Mouse (Mus musculus): ENCODE data around the gene Slc13a3.

Slc13a3 gene

GRCm38 (mm10) chr2:165486881-165487535 is 14.0 kb upstream of the Slc13a3 start:
- TF ChIP-seq GATA4 (IDR thresholded peaks at IDR 0.05; ENCODE audit: insufficient replicate concordance, low read length): no peak

GRCm38 (mm10) chr2:165486401-165486800 is 13.4 kb upstream of the Slc13a3 start:
- TF ChIP-seq GATA4 (IDR thresholded peaks at IDR 0.05; ENCODE audit: insufficient replicate concordance, low read length): no peak

GRCm38 (mm10) chr2:165485826-165486225 is 12.8 kb upstream of the Slc13a3 start:
- no peak for TF ChIP-seq GATA4 (IDR thresholded peaks at IDR 0.05; ENCODE audit: insufficient replicate concordance, low read length)

GRCm38 (mm10) chr2:165484152-165484551 is 11.1 kb upstream of the Slc13a3 start:
- no peak for TF ChIP-seq GATA4 (IDR thresholded peaks at IDR 0.05; ENCODE audit: insufficient replicate concordance, low read length)

- TF ChIP-seq GATA4 (IDR thresholded peaks at IDR 0.05; ENCODE audit: insufficient replicate concordance, low read length): no peak
Observed at GRCm38 (mm10) chr2:165482003-165482402, 9.0 kb upstream of the Slc13a3 start.

GRCm38 (mm10) chr2:165475850-165476249 is 2.8 kb upstream of the Slc13a3 start:
- no peak for TF ChIP-seq GATA4 (IDR thresholded peaks at IDR 0.05; ENCODE audit: insufficient replicate concordance, low read length)

GRCm38 (mm10) chr2:165475412-165475811 is 2.4 kb upstream of the Slc13a3 start:
- TF ChIP-seq GATA4 (IDR thresholded peaks at IDR 0.05; ENCODE audit: insufficient replicate concordance, low read length): no peak

- no peak for TF ChIP-seq GATA4 (IDR thresholded peaks at IDR 0.05; ENCODE audit: insufficient replicate concordance, low read length)
Observed at GRCm38 (mm10) chr2:165471943-165472342, 1.1 kb downstream of the Slc13a3 start.

GRCm38 (mm10) chr2:165470167-165470566 is 2.9 kb downstream of the Slc13a3 start:
- TF ChIP-seq GATA4 (IDR thresholded peaks at IDR 0.05; ENCODE audit: insufficient replicate concordance, low read length): no peak

GRCm38 (mm10) chr2:165467824-165468452 is 5.1 kb downstream of the Slc13a3 start:
- no peak for TF ChIP-seq GATA4 (IDR thresholded peaks at IDR 0.05; ENCODE audit: insufficient replicate concordance, low read length)

GRCm38 (mm10) chr2:165459663-165460062 is 13.4 kb downstream of the Slc13a3 start:
- no peak for TF ChIP-seq GATA4 (IDR thresholded peaks at IDR 0.05; ENCODE audit: insufficient replicate concordance, low read length)

GRCm38 (mm10) chr2:165458189-165458588 is 14.8 kb downstream of the Slc13a3 start:
- TF ChIP-seq GATA4 (IDR thresholded peaks at IDR 0.05; ENCODE audit: insufficient replicate concordance, low read length): no peak

GRCm38 (mm10) chr2:165456710-165457109 is 16.3 kb downstream of the Slc13a3 start:
- TF ChIP-seq GATA4 (IDR thresholded peaks at IDR 0.05; ENCODE audit: insufficient replicate concordance, low read length): no peak

GRCm38 (mm10) chr2:165452730-165453693 is 20.0 kb downstream of the Slc13a3 start:
- no peak for TF ChIP-seq GATA4 (IDR thresholded peaks at IDR 0.05; ENCODE audit: insufficient replicate concordance, low read length)

- no peak for TF ChIP-seq GATA4 (IDR thresholded peaks at IDR 0.05; ENCODE audit: insufficient replicate concordance, low read length)
Observed at GRCm38 (mm10) chr2:165448475-165448874, 24.6 kb downstream of the Slc13a3 start.

GRCm38 (mm10) chr2:165444861-165445260 is 28.2 kb downstream of the Slc13a3 start:
- no peak for TF ChIP-seq GATA4 (IDR thresholded peaks at IDR 0.05; ENCODE audit: insufficient replicate concordance, low read length)
